Mouse (Mus musculus): Measurements from ENCODE around the gene Pck1.
A peak's percentile ranks its signal among the peaks of the same experiment; 100 is the strongest.

The Pck1 gene

DNA sequence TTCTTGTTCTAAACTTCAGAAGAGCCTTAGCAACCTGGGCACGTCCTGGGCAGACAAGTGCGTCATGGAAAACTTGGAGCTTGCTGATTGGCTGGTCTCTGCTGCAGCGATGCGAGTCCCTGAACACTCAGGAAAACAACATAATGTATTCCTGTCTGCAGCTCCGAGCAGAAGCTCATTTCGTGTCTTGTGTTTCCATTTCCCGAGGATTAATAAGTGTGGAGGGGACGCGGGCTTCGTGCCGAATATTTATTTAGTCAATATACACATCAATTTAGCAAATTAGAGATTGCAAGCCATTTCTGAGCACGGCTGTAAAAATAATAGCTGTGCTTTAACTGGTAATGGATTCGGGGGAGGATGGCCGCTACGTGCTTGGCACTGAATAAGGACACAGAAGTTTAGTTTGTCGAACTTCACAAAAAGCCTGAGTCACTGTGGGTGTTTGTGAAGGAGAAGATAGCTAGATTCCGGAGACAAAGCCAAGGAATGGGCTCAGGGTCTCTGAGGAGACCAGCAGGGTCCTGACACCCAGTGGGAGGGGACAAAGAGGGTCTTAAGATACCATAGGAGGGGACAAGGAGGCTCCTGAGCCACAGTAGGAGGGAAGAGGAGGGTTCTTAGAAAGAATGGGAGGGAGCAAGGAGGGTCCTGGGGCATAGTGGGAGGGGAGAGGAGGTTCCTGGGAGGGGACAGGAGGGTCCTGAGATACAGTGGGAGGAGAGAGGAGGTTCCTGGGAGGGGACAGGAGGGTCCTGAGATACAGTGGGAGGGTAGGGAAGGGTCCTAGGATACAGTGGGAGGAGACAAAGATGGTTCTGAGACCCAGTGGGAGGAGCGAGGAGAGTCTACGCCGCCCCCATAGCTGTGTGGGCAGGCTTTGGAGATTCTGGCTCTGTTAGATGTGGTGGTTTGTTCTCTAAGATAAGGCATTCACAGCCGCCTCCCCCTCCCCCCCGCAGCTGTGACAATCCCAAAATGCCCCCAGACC, 21.0 kb downstream of the Pck1 start:
- peak; percentile 91 for DNase-seq (ENCODE audit: low read depth, low spot score)

DNA sequence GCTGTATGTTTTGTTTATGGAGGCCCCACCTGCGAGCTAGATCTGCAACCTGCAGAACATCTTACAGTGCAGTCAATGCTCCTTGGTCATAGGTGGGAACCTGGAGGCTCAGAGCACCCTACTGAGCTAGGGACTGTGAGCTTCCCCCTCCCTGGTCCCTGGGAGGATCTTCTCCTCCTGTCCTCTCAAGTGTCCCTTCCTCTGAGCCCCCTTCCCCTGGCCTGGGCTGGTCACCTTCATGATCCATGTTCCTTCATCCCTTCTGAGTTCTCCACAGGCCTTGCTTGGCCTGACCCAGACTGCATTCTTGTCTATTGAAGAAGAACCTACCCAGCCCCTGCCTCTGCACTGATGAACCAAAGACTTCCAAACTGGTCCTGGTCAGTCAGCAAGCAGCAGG, 21.7 kb downstream of the Pck1 start:
- DNase-seq (ENCODE audit: low read depth, low spot score) = no peak

GRCm38 (mm10) chr2:173175703-173176102, 22.9 kb downstream of the Pck1 start:
- no peak for DNase-seq (ENCODE audit: low read depth, low spot score)

DNA sequence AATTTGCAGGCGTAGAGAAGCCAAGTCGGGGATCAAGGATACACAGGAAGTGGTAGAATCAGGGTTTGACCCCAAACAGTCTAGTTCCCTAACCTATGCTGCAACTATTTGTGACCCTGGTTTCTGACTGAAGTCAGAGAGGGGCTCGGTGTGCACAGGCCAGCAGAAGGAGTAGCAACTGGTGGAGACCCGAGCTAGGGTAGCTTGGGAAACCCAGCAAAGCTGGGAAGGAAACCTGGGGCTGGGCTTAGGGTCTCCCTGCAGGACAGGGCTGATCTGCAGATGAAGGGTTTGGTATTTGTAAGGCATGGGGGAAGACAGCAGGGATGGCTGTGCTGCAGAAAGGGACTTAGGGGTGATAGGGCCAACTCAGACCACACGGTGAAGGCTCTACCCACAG, 24.6 kb downstream of the Pck1 start:
- no peak for DNase-seq (ENCODE audit: low read depth, low spot score)

- no peak for DNase-seq (ENCODE audit: low read depth, low spot score)
Observed at GRCm38 (mm10) chr2:173177951-173178350, 25.1 kb downstream of the Pck1 start.

DNA sequence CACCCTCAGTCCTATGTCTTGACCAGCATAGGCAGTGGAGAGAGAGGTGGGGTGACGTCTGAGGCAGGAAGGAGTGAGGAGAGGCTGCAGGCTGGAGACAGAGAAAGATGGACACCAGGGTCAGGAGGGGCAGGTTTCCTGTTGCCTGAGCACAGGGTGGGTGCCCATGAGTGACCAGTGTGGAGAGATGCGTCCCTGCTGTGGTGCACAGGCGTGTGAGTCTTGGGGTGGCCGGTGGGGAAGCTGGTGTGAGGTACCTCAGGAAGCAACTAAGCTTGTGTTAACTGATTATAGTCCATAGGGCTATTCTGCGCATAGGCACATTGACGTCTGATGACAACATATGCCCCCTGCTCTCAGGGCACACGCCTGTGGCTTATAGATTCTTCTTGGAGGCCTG, 26.2 kb downstream of the Pck1 start:
- DNase-seq (ENCODE audit: low read depth, low spot score) = no peak

DNA sequence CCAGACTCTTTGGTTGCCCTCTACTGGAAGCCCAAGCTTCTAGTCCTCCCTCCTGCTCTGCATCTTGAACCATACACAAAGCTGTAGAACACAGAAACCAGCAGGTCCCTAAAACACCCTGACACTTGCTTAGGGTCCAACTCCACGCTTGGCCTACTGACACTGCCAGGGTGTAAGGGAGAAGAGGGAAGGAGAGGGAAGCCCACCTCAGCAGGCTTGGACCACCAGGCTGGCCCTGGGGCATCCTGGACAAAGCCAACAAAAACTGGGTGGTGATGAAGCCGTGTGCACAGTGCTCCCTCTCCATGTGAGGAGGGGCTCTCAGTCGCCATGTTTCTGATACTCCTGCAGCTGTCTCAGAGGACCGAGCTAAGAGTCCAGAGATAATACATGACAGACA, 27.2 kb downstream of the Pck1 start:
- DNase-seq (ENCODE audit: low read depth, low spot score) = no peak

- no peak for DNase-seq (ENCODE audit: low read depth, low spot score)
Observed at GRCm38 (mm10) chr2:173180721-173181388, 28.0 kb downstream of the Pck1 start.

- DNase-seq (ENCODE audit: low read depth, low spot score) = no peak
Observed at GRCm38 (mm10) chr2:173181486-173181885, 28.6 kb downstream of the Pck1 start.

DNA sequence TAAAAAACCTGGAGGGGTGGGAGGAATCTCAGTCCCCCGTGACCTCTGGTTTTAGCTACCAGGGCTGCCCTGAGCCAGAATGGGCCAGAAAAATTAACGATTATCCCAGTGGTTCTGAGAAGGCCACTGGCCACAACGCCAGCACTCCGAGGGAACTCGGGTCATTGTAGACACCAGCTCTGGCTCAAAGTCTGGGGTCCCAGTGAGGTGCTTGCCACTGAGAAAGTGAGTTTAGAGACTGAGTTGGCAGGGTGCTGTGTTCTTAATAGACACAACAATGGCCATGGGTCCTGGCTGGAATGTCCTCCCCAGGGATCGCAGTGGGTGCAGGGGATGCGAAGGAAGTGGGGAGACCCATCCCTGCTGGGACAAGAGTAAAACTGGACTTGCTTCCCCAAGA, 29.1 kb downstream of the Pck1 start:
- DNase-seq (ENCODE audit: low read depth, low spot score) = no peak

- DNase-seq (ENCODE audit: low read depth, low spot score) = no peak
Observed at GRCm38 (mm10) chr2:173182796-173183195, 29.9 kb downstream of the Pck1 start.

DNA sequence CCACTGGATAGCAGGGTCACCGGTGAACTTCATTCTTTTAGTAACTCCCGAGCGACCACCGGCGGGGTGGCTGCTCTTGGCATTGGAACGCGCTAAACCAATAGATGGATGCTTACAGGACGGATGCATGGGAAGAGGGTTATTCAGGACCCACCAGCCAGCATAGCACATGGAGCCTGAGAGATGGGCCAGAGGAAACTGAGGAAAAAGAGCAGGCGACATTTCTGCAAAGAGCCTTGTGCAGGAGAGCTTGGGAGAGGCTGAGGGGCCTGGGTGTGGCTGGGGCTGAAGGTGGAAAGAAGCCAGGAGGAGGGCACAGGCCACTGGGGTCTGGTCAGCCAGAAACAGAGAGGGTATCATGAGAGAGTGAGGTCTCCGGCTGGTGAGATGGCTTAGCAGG, 30.5 kb downstream of the Pck1 start:
- DNase-seq (ENCODE audit: low read depth, low spot score) = no peak

DNA sequence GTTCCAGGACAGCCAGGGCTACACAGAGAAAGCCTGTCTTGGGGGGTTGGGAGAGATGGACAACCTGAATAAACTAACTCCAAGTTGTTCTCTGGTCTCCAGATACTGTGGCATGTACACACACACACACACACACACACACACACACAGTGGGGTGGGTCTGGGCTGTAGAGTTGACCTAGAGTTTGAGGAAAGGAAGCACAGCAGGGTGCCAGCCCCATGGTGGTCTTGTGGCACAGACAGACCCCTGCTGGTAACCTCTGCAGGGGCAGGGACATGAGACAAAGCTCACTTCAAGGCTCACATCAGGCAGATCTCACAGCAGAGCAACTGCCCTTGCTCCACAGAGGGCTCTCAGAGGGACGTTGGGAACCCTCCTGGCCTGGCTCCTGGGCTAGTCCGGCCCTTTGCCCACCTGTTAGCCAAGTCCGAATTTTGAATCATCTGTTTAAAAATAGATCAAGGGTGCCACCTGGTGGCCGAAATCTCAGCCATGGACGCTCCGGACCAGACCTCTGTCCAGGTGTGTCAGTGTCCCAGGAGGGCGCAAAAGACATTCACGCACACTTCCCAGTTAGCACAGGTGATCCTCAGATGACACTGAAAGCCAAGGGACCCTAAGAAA, 31.1 kb downstream of the Pck1 start:
- DNase-seq (ENCODE audit: low read depth, low spot score) = peak; percentile 59

- no peak for DNase-seq (ENCODE audit: low read depth, low spot score)
Observed at GRCm38 (mm10) chr2:173184475-173185080, 31.7 kb downstream of the Pck1 start.

DNA sequence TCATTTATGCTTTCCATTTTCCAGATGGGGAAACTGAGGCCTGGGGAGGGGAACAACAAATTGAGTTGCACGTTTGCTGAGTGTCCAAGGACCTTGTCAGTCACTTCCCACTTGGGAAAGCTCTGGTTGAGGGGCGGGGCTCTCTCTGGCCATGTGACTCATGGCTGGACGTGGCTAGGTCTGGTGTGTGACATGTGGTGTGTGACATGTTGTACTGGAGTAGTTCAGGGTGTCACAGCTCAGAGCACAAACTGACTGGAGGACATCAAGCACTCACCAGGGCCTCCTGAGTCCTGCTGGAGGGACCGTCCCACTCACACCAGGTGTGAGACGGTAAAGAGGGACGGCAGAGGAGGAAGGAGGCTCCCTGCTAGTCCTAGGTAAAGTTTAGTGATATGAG, 32.4 kb downstream of the Pck1 start:
- no peak for DNase-seq (ENCODE audit: low read depth, low spot score)

DNA sequence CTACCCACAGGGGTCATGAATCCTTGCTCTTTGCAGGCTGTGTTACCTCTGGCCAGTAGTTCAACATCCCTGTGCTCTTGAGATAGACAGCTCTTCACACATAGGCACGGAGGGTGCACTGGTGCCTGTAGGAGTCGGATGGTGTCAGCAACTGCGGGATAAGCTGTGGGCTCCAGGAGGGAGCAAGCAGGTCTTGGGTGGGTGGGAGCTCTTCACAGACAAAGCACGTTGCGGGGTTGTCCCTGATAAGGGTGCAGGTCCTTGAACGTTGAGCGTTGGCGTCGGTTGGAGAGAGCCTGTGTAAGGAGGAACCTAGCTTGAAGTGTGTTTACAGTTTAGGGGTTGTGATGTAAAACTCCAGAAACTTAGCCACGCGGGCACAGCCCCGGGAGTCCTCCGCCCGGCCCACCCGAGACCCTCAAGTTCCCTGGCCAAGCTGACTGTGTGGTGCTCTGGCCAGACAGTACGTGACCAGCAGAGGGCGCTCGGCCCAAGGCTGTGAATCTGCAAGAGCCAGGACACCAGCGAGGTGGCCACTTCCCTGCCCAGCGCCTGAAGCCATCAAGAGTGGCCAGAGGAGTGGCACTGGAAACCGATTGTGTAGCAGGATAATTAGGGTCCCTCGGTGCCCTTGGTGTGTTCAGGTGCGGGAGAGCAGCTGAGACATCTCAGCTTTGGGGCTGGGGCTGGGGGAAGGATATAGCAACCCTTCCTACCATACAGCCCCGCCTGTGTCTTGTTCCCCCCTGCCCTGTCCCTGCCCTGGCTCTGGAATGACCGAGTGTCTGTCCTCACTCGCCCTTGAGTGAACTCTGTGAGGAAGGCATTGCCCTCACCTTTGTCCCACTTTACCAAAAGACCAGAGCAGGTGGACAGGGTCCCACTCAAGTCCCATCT, 33.4 kb downstream of the Pck1 start:
- peak; percentile 77 for DNase-seq (ENCODE audit: low read depth, low spot score)

GRCm38 (mm10) chr2:173187182-173187855, 34.5 kb downstream of the Pck1 start:
- no peak for DNase-seq (ENCODE audit: low read depth, low spot score)

- no peak for DNase-seq (ENCODE audit: low read depth, low spot score)
Observed at GRCm38 (mm10) chr2:173194796-173195195, 41.9 kb downstream of the Pck1 start.

DNA sequence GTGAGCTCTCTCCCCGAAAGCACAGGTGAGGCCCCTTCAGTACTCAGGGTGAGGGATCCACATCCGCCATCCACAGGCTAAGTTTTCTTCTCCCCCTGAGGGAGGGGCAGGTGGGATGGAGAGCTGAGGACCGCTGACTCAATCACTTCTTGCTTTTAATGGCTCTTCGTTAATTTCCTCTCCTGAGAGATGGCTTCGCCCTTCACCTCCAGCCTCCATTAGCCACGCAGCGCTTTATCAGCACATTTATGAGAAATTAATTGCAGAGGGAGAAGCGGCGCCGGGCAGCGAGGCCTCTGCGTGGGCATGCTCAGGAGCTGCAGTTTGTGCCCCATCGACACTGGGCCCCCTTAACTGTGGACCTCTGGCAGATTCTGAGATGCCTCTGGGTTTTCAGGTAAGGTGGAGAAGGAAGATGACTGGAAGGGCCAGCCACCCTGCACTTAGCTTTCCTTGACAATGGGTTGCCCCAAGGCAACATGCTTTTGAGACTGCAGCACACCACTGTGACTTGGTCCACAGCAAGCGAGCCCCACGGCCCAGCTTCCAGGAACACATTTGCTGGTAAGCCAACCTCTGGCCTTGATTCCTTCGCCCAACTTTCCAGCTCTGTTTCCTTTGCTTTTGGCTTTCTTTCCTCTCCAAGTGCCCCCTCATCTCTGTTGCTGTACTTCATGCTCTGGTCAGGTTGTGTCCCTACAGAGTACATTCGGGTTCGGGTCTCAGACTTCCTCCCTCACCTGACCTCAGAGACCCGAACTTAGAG, 50.3 kb downstream of the Pck1 start:
- DNase-seq (ENCODE audit: low read depth, low spot score) = no peak

DNA sequence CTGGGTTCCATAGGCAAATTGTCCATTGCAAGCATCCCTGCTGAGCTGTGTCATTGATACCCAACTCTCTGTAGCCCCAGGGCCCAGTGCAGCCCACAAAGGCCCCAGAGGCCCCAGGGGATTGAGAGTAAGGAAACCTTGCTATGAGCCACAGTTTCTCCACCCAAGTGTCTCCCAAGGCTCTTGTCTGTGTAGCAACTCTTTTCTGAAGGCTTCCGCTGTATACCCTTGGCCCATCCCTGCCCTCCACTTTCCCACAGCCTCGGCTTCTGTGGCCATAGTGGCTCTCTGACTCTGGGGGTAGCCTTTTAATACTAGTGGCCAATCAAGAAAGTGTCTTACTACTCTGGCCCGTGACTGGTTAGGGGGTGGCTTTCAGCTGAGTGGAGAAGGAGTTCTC, 50.9 kb downstream of the Pck1 start:
- DNase-seq (ENCODE audit: low read depth, low spot score) = no peak
